Mouse (Mus musculus) cerebellum, adult 2 months (tissue): ENCODE results near the gene Gtpbp3. TPM values are rescaled to one million over a fixed set of nuclear protein-coding genes. Genes with fewer than 3 reads are reported as not detected.

Source experiments
- DNase-seq, 2 experiments: peaks; one replicate each; pipeline ENCODE4 v3.0.0; 2021
- H3K27ac ChIP-seq: fragments of 200-500 bp; 2 replicates; pipeline ENCODE4 v1.5.1; 2012; ENCODE audit warnings: low read length, control low read depth, inconsistent platforms; ENCODE audit not compliant: insufficient read depth
- H3K27me3 ChIP-seq: fragments of 200-500 bp; 2 replicates; pipeline ENCODE4 v1.6.1; 2012; ENCODE audit warnings: inconsistent platforms, mild to moderate bottlenecking, low read length, moderate library complexity; ENCODE audit not compliant: control insufficient read depth, insufficient read depth
- H3K4me1 ChIP-seq: fragments of 200-500 bp; 2 replicates; pipeline ENCODE4 v1.6.1; 2011; ENCODE audit warnings: low read length; ENCODE audit not compliant: control insufficient read depth, insufficient read depth
- H3K4me3 ChIP-seq: fragments of 200-500 bp; replicated peaks from 2 replicates; pipeline ENCODE3; 2011; ENCODE audit warnings: mild to moderate bottlenecking, low read depth, low read length, control low read depth; ENCODE audit not compliant: insufficient read depth
- CTCF ChIP-seq: fragments of 200-500 bp; IDR thresholded peaks from 2 replicates; pipeline ENCODE4 v1.5.1; 2011; ENCODE audit warnings: low read depth, mild to moderate bottlenecking, control low read depth, low read length, moderate library complexity, borderline replicate concordance; ENCODE audit not compliant: insufficient read depth
- POLR2A ChIP-seq: fragments of 200-500 bp; IDR thresholded peaks from 2 replicates; pipeline ENCODE4 v1.6.1; 2011; ENCODE audit warnings: low read length, control low read depth, borderline replicate concordance; ENCODE audit not compliant: insufficient read depth
- WGBS: fragments of 180-500 bp; shearing (Covaris S2); methylation state at CpG from one replicate; pipeline ENCODE4 v1.1.7; 2018; 5-methylcytosine and 5-hydroxymethylcytosine counted together
- polyA plus RNA-seq: library from polyadenylated mRNA; depleted of rRNA; stranded (reverse); fragments of >200 nt; gene quantifications from 2 replicates; pipeline ENCODE4 v1.2.3, GENCODE M21; 2012

The Gtpbp3 gene
- polyA plus RNA-seq, 1 experiment: 34.7 TPM

GRCm38 (mm10) chr8:71477196-71477845, 10.6 kb upstream of the Gtpbp3 start:
- TF ChIP-seq CTCF (peak; percentile 58), POLR2A (no peak)

GRCm38 (mm10) chr8:71478943-71479342, 9.0 kb upstream of the Gtpbp3 start:
- Histone ChIP-seq H3K27me3 (no peaks in the 10 kb centered on the region), H3K4me1 (peaks cover 15% of the 10 kb centered on the region), H3K4me3 (no peak overlapping the region), H3K27ac (no peak overlapping the region)
- no peak for DNase-seq
- 88% methylated on average over 11 of the region's 11 CpGs for WGBS
- TF ChIP-seq CTCF: no peak

More at GRCm38 (mm10) chr8:71477196-71477845, 10.6 kb upstream of the Gtpbp3 start:
- peaks cover 15% of the 10 kb centered on the region for H3K4me1 ChIP-seq
- H3K27me3 ChIP-seq: no peaks in the 10 kb centered on the region
- WGBS: 46% methylated on average over 14 of the region's 14 CpGs
- peak overlapping the region; percentile 64 for H3K4me3 ChIP-seq
- no peak for DNase-seq
- H3K27ac ChIP-seq: 0 out of 2 replicates have a peak overlapping the region, but pooled peaks have one; percentile 42

DNA sequence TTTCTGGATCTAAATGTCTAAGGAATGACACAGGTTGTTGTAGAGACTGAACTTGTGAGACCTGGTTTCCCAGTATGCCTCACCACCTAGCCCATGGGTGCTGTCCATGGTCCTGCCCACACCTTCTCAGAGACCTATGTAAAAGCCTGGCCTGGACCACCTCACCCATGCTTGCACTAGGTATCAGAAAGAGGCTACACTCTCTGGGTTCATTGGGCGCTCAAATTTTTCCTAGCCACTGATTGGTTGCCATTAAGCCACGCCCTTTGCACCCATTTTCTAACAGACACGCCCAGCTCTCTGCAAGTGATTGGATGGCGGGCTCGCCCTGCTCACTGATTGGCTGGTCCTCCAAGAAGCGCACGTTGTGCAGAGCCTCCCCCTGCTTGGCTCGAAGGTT, 4.0 kb upstream of the Gtpbp3 start:
- H3K4me3 ChIP-seq: no peak overlapping the region
- WGBS: 62% methylated on average over 8 of the region's 8 CpGs
- H3K4me1 ChIP-seq: peaks cover 5% of the 10 kb centered on the region; the same call in 1 of the 2 replicates
- no peak for DNase-seq
- TF ChIP-seq CTCF (no peak), POLR2A (no peak)
- H3K27me3 ChIP-seq: no peaks in the 10 kb centered on the region
- H3K27ac ChIP-seq: no peak overlapping the region

- Histone ChIP-seq H3K4me1 (peaks cover 9% of the 10 kb centered on the region; the same call in 1 of the 2 replicates), H3K4me3 (peak overlapping the region; percentile 89), H3K27me3 (no peaks in the 10 kb centered on the region), H3K27ac (no peak overlapping the region)
- TF ChIP-seq POLR2A: no peak
- TF ChIP-seq CTCF: no peak
- WGBS: 89% methylated on average over 19 of the region's 19 CpGs
- no peak for DNase-seq
Measured at GRCm38 (mm10) chr8:71484736-71485135, 3.2 kb upstream of the Gtpbp3 start.

- peaks cover 9% of the 10 kb centered on the region for H3K4me1 ChIP-seq
- peak within 1 kb of the TSS; percentile 89 for H3K4me3 ChIP-seq
- no peaks in the 10 kb centered on the region for H3K27me3 ChIP-seq
- peak; percentile 91 to 92 for DNase-seq
- peak within 1 kb of the TSS; percentile 88 for H3K27ac ChIP-seq
- TF ChIP-seq POLR2A (peak; percentile 46; the same call in 1 of the 2 replicates), CTCF (no peak)
- 4% methylated on average over 56 of the region's 58 CpGs for WGBS
Measured at GRCm38 (mm10) chr8:71485142-71486135, 2.5 kb upstream of the Gtpbp3 start, which contains the start of gene Ano8. Ano8 (minus strand) TSS chr8:71485963.

DNA sequence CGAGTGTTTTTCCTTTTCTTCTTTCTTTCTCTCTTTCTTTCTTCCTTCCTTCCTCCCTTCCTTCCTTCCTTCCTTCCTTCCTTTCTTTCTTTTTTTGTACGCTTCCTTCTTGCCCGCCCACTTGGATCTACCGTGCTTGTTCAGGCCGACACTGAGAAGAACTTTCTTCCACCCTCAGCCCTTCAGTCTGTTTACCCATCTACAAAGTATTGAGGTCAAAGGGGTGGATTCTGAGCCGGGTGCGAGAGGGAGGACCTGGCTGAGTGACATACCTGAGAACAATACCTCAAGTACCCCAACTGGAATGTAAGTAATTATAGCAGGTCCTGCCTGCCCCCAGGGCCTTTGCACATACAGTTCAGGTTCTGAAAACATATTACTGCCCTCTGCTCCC, 1.8 kb upstream of the Gtpbp3 start:
- Histone ChIP-seq H3K4me3 (peak overlapping the region; percentile 48), H3K27ac (peak overlapping the region; percentile 64), H3K27me3 (no peaks in the 10 kb centered on the region), H3K4me1 (peaks cover 9% of the 10 kb centered on the region)
- TF ChIP-seq CTCF (no peak), POLR2A (no peak)
- 7% methylated on average over 7 of the region's 7 CpGs for WGBS
- peak in 1 of 2 experiments; percentile 40 for DNase-seq

DNA sequence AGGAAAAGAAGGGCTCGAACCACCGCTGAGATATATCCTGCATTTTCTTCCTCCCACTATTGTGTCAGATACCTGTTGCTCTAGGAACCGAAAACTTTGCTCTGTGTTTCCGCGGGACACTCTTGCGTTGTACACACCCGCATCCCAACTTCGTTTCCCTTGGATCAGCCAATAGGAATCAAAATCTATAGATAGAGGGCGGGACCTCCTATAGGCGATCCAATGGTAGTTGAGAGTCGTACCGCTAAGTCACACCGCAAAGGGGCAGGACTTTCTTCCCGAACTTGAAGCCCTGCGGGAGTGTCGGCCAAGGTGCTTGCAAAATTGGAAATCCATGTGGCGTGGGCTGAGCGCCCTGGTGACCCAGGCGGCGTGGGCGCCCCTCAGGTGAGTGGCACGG, 551 bp downstream of the Gtpbp3 start:
- H3K4me3 ChIP-seq: peak overlapping the region; percentile 68
- no peak overlapping the region for H3K27ac ChIP-seq
- under 1% methylated on average over 22 of the region's 22 CpGs for WGBS
- H3K27me3 ChIP-seq: no peaks in the 10 kb centered on the region
- H3K4me1 ChIP-seq: peaks cover 9% of the 10 kb centered on the region
- no peak for TF ChIP-seq CTCF
- TF ChIP-seq POLR2A: peak; percentile 47; the same call in 1 of the 2 replicates
- peak; percentile 88 to 93 for DNase-seq
